Mouse (Mus musculus): ENCODE results near the gene Ifitm2.

DNA sequence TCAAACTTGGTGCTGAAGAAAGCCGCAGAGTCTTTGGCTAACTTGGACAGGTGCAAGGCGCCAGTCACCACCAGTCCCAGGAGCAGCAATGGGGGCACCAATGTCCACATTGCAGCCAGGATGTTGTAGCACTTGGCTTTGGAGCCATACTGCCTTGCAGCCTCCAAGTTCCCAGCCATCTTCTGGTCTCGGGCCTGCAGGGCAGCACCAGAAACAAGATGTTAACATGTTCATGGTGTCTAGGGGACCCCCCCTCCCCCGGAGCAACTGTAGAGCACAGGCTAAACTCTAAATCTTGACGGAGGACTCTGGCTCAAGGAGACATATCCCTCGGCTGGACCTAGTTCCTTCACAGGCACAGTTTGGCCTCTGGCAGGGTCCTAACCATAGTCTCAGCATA, 6.5 kb downstream of the Ifitm2 start:
- TF ChIP-seq POLR2A (IDR thresholded peaks at IDR 0.05; ENCODE audit: extremely low read depth, insufficient read depth, low read length) = no peak
- no peak for TF ChIP-seq CTCF (IDR thresholded peaks at IDR 0.05; ENCODE audit: extremely low read depth, insufficient read depth, low read length)
